Mouse (Mus musculus) liver, embryonic 14.5 days (tissue): Measurements from ENCODE around the gene Masp2.

Experiments
- CTCF ChIP-seq: IDR thresholded peaks from 2 replicates; pipeline ENCODE4 v1.5.1; 2016; ENCODE audit warnings: antibody characterized with exemption, low read depth, control low read depth
- EP300 ChIP-seq: IDR thresholded peaks from 2 replicates; pipeline ENCODE4 v1.6.1; 2016; ENCODE audit warnings: antibody characterized with exemption, low read depth

- TF ChIP-seq EP300: no peak
- TF ChIP-seq CTCF: no peak
Measured at GRCm38 (mm10) chr4:148604141-148604540, 1.8 kb downstream of the Masp2 start.
